Mouse (Mus musculus) liver, postnatal 0 days (tissue): ENCODE results near the gene Camkmt.

ENCODE experiments used
- CTCF ChIP-seq: sonication (generic); IDR thresholded peaks from 2 replicates; pipeline ENCODE4 v1.5.1; 2016; ENCODE audit warnings: antibody characterized with exemption, low read depth
- EP300 ChIP-seq: IDR thresholded peaks from 2 replicates; pipeline ENCODE4 v1.6.1; 2016; ENCODE audit warnings: antibody characterized with exemption, low read depth, mild to moderate bottlenecking

DNA sequence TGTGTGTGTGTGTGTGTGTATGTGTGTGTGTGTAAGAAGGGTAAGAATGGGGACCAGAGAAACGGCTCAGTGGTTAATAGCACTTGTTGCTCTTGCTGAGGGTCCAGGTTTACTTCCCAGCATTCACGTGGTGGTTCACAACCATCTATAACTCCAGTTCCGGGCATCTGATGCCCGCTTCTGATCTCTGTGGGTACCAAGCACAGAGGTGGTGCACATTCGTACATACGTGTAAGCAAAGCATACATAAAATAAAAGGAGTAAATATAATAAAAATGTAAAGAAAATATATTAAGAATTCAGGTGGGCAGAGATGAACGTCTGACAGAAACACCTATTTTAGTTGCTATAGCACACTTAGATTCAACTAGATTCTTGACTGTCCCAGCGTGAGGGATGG lies 260.9 kb downstream of the Camkmt start:
- TF ChIP-seq CTCF: no peak
- TF ChIP-seq EP300: no peak
